Mouse (Mus musculus) heart, postnatal 0 days (tissue): ENCODE measurements around the gene Ampd1. TPM values are rescaled to one million over a fixed set of nuclear protein-coding genes. Genes with fewer than 3 reads are reported as not detected.
"Not testable (repeated sequence)": the region's sequence is repeated elsewhere in the genome, so short reads cannot be mapped to it uniquely, and the experiment has no call there.

Experiments used
- ATAC-seq: fragments of 200-750 bp; cut with Nextera tagmentation; 2 replicates; pipeline ENCODE4 v1.8.0; 2017; ENCODE audit warnings: low read depth, moderate number of reproducible peaks, moderate library complexity; ENCODE audit not compliant: insufficient read depth
- DNase-seq: peaks from one replicate; pipeline ENCODE4 v3.0.0-alpha.2; 2016; ENCODE audit warnings: low spot score
- H3K27ac ChIP-seq: fragments of 300-500 bp; sonication (generic); 2 replicates; pipeline ENCODE4 v1.5.1; 2014; ENCODE audit warnings: low read depth, mild to moderate bottlenecking
- H3K27me3 ChIP-seq: fragments of 300-500 bp; sonication (generic); 2 replicates; pipeline ENCODE4 v1.6.1; 2014; ENCODE audit warnings: low read length, mixed read lengths; ENCODE audit not compliant: control insufficient read depth, insufficient read depth
- H3K36me3 ChIP-seq: fragments of 300-500 bp; sonication (generic); replicated peaks from 2 replicates; pipeline ENCODE4 v1.6.1; 2014; ENCODE audit warnings: low read length, mixed read lengths; ENCODE audit not compliant: control insufficient read depth, insufficient read depth
- H3K4me1 ChIP-seq: fragments of 300-500 bp; sonication (generic); 2 replicates; pipeline ENCODE4 v1.6.1; 2014; ENCODE audit warnings: antibody characterized with exemption; ENCODE audit not compliant: control insufficient read depth, insufficient read depth
- H3K4me2 ChIP-seq: fragments of 300-500 bp; sonication (generic); 2 replicates; pipeline ENCODE4 v1.6.1; 2014; ENCODE audit warnings: low read depth, mild to moderate bottlenecking, low read length, moderate library complexity
- H3K4me3 ChIP-seq: fragments of 300-500 bp; sonication (generic); 2 replicates; pipeline ENCODE4 v1.5.1; 2014; ENCODE audit warnings: low read depth, low read length
- H3K9ac ChIP-seq: fragments of 300-500 bp; sonication (generic); replicated peaks from 2 replicates; pipeline ENCODE4 v1.6.1; 2014; ENCODE audit warnings: low read depth, low read length, mixed read lengths
- H3K9me3 ChIP-seq: fragments of 300-500 bp; sonication (generic); replicated peaks from 2 replicates; pipeline ENCODE4 v1.6.1; 2016; ENCODE audit warnings: low read length; ENCODE audit not compliant: control insufficient read depth
- CTCF ChIP-seq: IDR thresholded peaks from 2 replicates; pipeline ENCODE4 v1.5.1; 2016; ENCODE audit warnings: antibody characterized with exemption, control low read depth, low read depth
- EP300 ChIP-seq: IDR thresholded peaks from 2 replicates; pipeline ENCODE4 v1.6.1; 2016; ENCODE audit warnings: antibody characterized with exemption, low read depth
- WGBS: fragments of 180-500 bp; shearing (Covaris S2); extraction: QIAGEN DNeasy Blood & Tissue Kit; methylation state at CpG from one replicate; pipeline ENCODE4 v1.1.7; 2014; 5-methylcytosine and 5-hydroxymethylcytosine counted together
- polyA plus RNA-seq: library from polyadenylated mRNA; unstranded; fragments of >200 nt; fragmentation: Nextera tagmentation; extraction: Ambion mirVana; gene quantifications from 2 replicates; pipeline ENCODE4 v1.2.1, GENCODE M21; 2015
- total RNA-seq: library from RNA; depleted of rRNA; stranded (reverse); fragments of >200 nt; gene quantifications from 2 replicates; pipeline ENCODE4 v1.2.3, GENCODE M21; 2014; ENCODE audit warnings: low replicate concordance

The Ampd1 gene
- total and polyA plus RNA-seq, 2 experiments from 2014 or later = not detected

DNA sequence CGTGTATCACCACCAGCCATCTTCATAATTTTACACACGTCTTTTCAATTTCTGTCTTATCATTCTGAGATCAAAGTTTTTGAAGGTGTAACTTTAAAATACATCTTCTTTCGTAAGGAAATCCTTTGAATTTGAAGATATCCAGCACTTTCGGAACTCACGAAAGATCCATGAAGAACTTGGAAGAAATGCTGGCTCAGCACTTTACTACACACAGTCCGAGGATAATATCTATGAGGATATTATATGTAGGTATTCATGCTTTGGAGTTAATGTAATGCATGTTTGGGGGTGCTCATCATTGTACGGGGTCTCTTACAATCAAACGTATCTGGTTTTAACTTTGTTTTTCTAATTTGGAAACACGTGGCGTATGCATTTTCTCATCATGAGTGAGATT, 59.3 kb downstream of the Ampd1 start:
- DNase-seq (no peak), ATAC-seq (no peak)
- TF ChIP-seq CTCF (no peak), EP300 (no peak)
- WGBS = 85% methylated on average over 10 of the region's 10 CpGs
- no peak overlapping the region for H3K4me3 ChIP-seq
- peaks cover 7% of the 10 kb centered on the region; the same call in 1 of the 2 replicates for H3K36me3 ChIP-seq
- no peaks in the 10 kb centered on the region for H3K9me3 ChIP-seq
- no peak overlapping the region for H3K9ac ChIP-seq
- no peaks in the 10 kb centered on the region; the same call in none of the 2 replicates for H3K4me1 ChIP-seq
- no peak overlapping the region for H3K27ac ChIP-seq
- no peaks in the 10 kb centered on the region for H3K27me3 ChIP-seq
- no peak overlapping the region for H3K4me2 ChIP-seq

DNA sequence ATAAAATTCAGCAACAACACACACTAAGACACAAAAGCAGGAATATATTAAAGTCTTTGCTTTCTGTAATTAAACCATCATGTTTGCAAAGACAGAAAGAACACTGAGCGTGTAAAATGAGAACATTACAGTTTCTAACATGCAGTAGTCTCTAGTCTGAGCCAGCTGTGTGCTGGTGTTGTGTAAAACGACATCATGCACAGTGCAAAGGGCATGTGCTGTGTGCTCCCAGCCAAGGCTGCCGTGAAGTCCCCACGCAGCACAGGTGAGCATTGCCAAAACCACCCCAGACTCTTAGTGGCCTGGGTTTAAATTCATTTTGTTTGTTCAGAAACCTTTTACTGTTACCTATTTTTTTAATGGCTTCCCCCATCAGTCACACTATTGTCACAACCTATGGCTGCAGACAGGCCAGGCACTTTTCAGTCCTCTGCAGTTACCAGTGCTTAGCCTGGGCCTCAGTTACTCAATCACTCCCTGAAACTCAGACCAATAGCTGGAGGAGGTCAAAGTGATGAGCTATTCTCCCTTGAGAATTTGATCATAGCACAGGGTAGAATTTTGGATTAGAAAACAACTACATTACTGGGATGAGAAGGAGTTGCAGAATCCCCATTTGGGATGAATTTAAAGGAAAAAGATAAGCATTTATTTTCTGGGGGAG, 62.7 kb downstream of the Ampd1 start:
- DNase-seq (no peak), ATAC-seq (no peak)
- TF ChIP-seq EP300 (no peak), CTCF (no peak)
- H3K4me1 ChIP-seq = peaks cover 8% of the 10 kb centered on the region; the same call in 1 of the 2 replicates
- 80% methylated on average over 4 of the region's 4 CpGs for WGBS
- H3K27ac ChIP-seq = no peak overlapping the region
- H3K27me3 ChIP-seq = no peaks in the 10 kb centered on the region
- H3K4me2 ChIP-seq = no peak overlapping the region
- H3K36me3 ChIP-seq = peaks cover 6% of the 10 kb centered on the region; the same call in 1 of the 2 replicates
- no peaks in the 10 kb centered on the region for H3K9me3 ChIP-seq
- H3K4me3 ChIP-seq = no peak overlapping the region
- H3K9ac ChIP-seq = no peak overlapping the region

DNA sequence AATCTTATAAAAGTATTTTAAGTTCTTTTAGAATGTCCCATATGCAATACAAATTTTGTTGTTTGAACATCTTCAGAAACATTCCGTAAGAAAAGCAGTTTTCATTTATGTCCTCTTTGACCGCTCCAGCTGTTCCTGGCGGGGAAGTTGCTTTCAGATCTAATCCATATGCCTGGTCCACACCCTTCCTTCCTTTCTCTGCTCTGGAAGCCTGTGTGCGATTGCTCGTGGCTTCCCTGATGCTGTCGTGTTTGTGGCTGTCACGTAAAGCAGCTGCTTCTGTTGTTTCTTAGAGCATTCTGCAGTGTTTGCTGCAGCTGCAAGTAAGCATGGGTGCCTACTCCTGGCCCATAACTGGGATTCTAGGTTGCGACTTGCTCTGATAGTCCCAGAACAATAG, 65.2 kb downstream of the Ampd1 start:
- peak overlapping the region; percentile 61 for H3K27ac ChIP-seq
- DNase-seq (peak; percentile 57), ATAC-seq (peak; percentile 75)
- 0 out of 2 replicates have a peak overlapping the region, but pooled peaks have one; percentile 27 for H3K9ac ChIP-seq
- 46% methylated on average over 8 of the region's 8 CpGs for WGBS
- H3K9me3 ChIP-seq = no peaks in the 10 kb centered on the region
- 0 out of 2 replicates have a peak, but pooled peaks cover 3% of the 10 kb centered on the region for H3K36me3 ChIP-seq
- peak overlapping the region; percentile 57 for H3K4me2 ChIP-seq
- TF ChIP-seq EP300 = no peak
- TF ChIP-seq CTCF = no peak
- H3K4me3 ChIP-seq = no peak overlapping the region
- no peaks in the 10 kb centered on the region for H3K27me3 ChIP-seq
- H3K4me1 ChIP-seq = peaks cover 8% of the 10 kb centered on the region; the same call in 1 of the 2 replicates

DNA sequence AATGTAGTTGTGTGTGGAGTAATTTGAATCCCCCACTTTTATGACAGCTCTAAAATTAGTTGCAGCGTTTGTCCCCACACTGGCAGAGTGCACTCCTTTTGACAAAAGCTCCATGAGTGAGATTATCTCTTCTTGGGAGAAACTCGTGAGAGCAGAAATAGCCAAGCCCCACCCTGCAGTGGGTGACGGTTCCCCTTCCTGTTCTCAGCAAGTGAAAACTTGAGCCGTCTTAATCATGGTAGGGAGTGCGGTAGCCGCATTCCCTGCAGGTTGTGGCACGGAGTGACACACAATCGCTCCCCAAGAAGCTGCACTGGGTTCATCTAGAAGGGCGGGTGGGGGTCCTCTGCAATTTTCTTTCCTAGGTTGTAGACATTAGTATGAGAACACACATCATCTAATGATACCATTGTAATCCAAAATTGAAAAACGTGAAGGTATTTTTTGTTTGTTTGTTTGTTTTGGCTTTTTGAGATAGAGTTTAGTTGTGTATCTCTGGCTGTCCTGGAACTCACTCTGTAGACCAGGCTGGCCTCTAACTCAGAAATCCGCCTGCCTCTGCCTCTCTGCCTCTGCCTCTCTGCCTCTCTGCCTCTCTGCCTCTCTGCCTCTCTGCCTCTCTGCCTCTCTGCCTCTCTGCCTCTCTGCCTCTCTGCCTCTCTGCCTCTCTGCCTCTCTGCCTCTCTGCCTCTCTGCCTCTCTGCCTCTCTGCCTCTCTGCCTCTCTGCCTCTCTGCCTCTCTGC, 66.5 kb downstream of the Ampd1 start:
- Histone ChIP-seq H3K9ac (peak overlapping the region; percentile 27; the same call in 1 of the 2 replicates), H3K27ac (peak overlapping the region; percentile 61), H3K4me2 (peak overlapping the region; percentile 57), H3K4me3 (peak overlapping the region; percentile 32)
- peak; percentile 34 for DNase-seq
- not testable (repeated sequence) for H3K9me3 ChIP-seq, H3K27me3 ChIP-seq, H3K4me1 ChIP-seq, H3K36me3 ChIP-seq
- WGBS = 18% methylated on average over 10 of the region's 11 CpGs
- peak; percentile 58 for ATAC-seq

DNA sequence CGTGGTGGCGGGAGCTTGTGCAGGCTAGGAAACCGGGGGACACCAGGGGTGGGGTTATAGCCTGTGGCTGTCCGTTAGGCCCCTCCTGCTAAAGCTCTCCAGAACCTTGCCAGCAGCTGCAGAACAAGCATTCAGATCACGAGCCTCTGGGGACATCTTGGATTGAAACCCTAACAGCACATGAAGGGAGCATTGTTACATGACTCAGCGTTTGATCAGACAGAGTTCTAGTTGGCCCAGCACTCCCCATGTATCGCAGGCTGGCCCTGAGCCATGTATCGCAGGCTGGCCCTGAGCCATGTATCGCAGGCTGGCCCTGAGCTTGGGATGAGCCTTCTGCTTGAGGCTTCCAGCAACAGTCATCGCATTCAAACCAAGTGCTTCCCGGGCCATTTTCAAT, 67.5 kb downstream of the Ampd1 start:
- Histone ChIP-seq H3K4me2 (no peak overlapping the region), H3K27ac (no peak overlapping the region), H3K4me1 (peaks cover 8% of the 10 kb centered on the region; the same call in 1 of the 2 replicates), H3K27me3 (no peaks in the 10 kb centered on the region), H3K36me3 (0 out of 2 replicates have a peak, but pooled peaks cover 3% of the 10 kb centered on the region), H3K9ac (no peak overlapping the region), H3K9me3 (no peaks in the 10 kb centered on the region), H3K4me3 (no peak overlapping the region)
- TF ChIP-seq EP300 (no peak), CTCF (no peak)
- DNase-seq (peak; percentile 7), ATAC-seq (peak; percentile 44; the same call in 1 of the 2 replicates)
- 81% methylated on average over 11 of the region's 11 CpGs for WGBS
